Mouse (Mus musculus) testis, adult 2 months (tissue): ENCODE measurements at regions not wholly inside any gene's neighbourhood (a gene's known extent, or its start where the extent isn't known, plus 50 kb on each side); places are given as distances from the start of the nearest gene placed in this dataset.

Experiments used
- CTCF ChIP-seq: fragments of 200-500 bp; IDR thresholded peaks from 2 replicates; pipeline ENCODE4 v1.5.1; 2012; ENCODE audit warnings: low read depth, mild to moderate bottlenecking, inconsistent platforms, low read length, moderate library complexity; ENCODE audit not compliant: control insufficient read depth, insufficient read depth, insufficient replicate concordance
- POLR2A ChIP-seq: fragments of 200-500 bp; IDR thresholded peaks from 2 replicates; pipeline ENCODE4 v1.6.1; 2012; ENCODE audit warnings: low read depth, mild to moderate bottlenecking, inconsistent platforms, low read length, moderate library complexity; ENCODE audit not compliant: control insufficient read depth

DNA sequence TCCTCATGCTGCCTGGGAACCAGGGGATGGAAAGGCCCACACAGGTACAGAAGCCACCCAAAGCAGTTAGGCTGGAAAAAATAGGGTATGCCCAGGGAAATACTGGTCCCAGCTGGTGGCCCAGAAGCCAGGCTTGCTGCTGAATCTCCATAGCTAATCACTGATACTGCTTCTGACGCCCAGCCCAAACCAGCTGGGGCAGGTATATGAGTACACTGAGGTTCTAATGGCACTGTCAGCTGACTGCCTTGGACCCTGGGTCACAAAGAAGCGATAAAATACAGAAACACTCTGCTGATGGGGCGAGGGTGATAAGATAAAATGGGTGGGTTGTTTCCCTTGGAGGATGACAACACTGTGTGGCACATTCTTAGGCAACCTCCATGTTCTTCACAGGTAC lies 133.4 kb downstream of the Psmg1 start:
- TF ChIP-seq POLR2A: no peak
- TF ChIP-seq CTCF: no peak
